Mouse (Mus musculus) frontal cortex, postnatal 25 days (tissue): ENCODE data around the gene Gm14214.

Source experiments
- DNase-seq, 2 experiments: peaks; one replicate each; pipeline ENCODE4 v3.0.0; 2022; ENCODE audit warnings: low spot score in 2 of 2

Gm14214 gene

DNA sequence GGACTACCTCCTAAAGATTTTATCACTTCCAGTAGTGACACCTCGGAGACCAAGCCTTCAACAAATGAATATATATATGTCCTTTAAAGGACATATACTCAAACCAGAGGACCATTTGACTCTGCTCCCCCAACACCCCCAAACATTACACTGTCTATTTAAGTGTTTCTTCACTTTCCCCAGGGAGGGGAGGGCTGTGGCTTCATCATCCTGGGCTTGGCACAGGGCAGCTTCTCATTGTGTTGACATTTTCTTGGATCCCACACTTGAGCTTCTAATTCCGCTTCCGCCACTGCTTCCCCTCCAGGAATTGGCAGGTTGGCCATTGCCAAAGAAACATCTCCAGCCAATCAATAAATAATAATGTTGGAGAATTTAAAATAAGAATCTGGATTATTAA lies 39.0 kb downstream of the Gm14214 start:
- DNase-seq = no peak

DNA sequence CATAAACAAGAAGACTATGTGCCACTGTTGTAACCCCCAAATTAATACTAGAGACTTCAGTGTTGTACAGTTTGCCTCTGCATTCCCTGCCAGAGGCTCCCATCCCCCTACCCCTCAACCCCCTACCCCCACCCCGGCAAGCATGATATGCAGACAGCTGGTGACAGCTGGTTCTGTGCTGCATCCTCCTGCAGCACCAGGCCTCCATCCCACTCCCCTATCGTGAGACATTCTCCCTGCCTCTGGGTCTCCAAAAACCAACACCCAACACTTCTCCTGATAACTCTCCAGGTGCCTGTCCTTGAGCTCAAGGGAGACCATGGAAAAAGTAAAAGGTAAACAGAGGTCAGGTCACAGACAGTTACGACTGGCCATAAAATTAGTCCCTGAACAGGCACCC lies 40.1 kb downstream of the Gm14214 start:
- DNase-seq = no peak

DNA sequence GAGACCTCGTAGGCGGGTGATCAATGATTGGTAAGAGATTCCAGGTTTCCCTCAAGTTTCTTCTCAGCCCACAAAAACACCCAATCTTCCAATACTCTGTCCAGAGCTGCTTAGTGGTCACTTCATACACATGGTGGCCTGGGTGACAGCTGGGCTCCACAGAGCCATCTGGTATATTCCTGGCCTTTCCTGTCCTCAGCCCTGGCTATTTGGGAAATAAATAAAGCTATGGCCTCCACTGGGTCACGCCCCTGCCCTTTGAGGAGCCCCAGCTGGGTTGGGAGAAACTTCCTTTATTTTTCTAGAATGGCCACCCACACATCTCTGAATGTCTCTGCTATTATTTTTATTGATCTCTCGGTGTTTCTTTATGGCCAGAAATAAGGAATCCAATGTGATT lies 46.4 kb downstream of the Gm14214 start:
- no peak for DNase-seq

DNA sequence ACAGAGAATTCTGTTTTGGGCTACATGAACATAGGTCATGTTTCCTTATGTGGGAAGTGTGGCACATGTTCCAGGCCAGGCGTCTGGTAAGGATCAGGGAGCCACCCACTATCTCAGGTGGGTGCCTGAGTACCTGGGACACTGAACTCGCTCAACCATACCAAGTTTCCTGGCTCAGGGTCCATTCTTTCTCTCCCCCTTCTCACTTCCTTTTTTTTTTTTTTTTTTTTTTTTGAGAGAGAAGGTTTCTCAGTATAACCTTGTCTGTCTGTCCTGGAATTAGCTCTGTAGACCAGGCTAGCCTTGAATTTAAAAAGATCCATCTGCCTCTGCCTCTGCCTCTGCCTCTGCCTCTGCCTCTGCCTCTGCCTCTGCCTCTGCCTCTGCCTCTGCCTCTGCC lies 49.5 kb downstream of the Gm14214 start:
- no peak for DNase-seq
